Mouse (Mus musculus) stomach, postnatal 0 days (tissue): ENCODE data around the gene Nudt4. TPM values are rescaled to one million over a fixed set of nuclear protein-coding genes. Genes with fewer than 3 reads are reported as not detected.

Experiments used
- ATAC-seq: fragments of 200-750 bp; cut with Nextera tagmentation; 2 replicates; pipeline ENCODE4 v1.8.0; 2017; ENCODE audit not compliant: low FRiP score, low TSS enrichment
- DNase-seq: peaks from one replicate; pipeline ENCODE4 v3.0.0-alpha.2; 2016; ENCODE audit warnings: low spot score
- H3K27ac ChIP-seq: fragments of 300-500 bp; sonication (generic); replicated peaks from 2 replicates; pipeline ENCODE4 v1.5.1; 2014; ENCODE audit warnings: mild to moderate bottlenecking, control low read depth
- H3K27me3 ChIP-seq: fragments of 300-500 bp; sonication (generic); 2 replicates; pipeline ENCODE4 v1.6.1; 2014; ENCODE audit warnings: low read length; ENCODE audit not compliant: control insufficient read depth, insufficient read depth
- H3K36me3 ChIP-seq: fragments of 300-500 bp; sonication (generic); 2 replicates; pipeline ENCODE4 v1.6.1; 2014; ENCODE audit warnings: low read length, mixed read lengths; ENCODE audit not compliant: control insufficient read depth, insufficient read depth
- H3K4me1 ChIP-seq: fragments of 300-500 bp; sonication (generic); replicated peaks from 2 replicates; pipeline ENCODE4 v1.6.1; 2014; ENCODE audit warnings: antibody characterized with exemption; ENCODE audit not compliant: control insufficient read depth, insufficient read depth
- H3K4me2 ChIP-seq: fragments of 300-500 bp; sonication (generic); replicated peaks from 2 replicates; pipeline ENCODE4 v1.6.1; 2014; ENCODE audit warnings: low read depth, mild to moderate bottlenecking, control low read depth, moderate library complexity
- H3K4me3 ChIP-seq: fragments of 300-500 bp; sonication (generic); 2 replicates; pipeline ENCODE4 v1.5.1; 2014; ENCODE audit warnings: low read depth, low read length, control low read depth
- H3K9ac ChIP-seq: fragments of 300-500 bp; sonication (generic); 2 replicates; pipeline ENCODE4 v1.6.1; 2014; ENCODE audit warnings: mild to moderate bottlenecking, low read length, control low read depth, mixed read lengths
- H3K9me3 ChIP-seq: fragments of 300-500 bp; sonication (generic); 2 replicates; pipeline ENCODE4 v1.6.1; 2016; ENCODE audit warnings: low read length; ENCODE audit not compliant: control insufficient read depth
- CTCF ChIP-seq: IDR thresholded peaks from 2 replicates; pipeline ENCODE4 v1.5.1; 2016; ENCODE audit warnings: antibody characterized with exemption, low read depth, mild to moderate bottlenecking, moderate library complexity
- EP300 ChIP-seq: optimal IDR thresholded peaks from 2 replicates; pipeline ENCODE3; 2016; ENCODE audit warnings: antibody characterized with exemption
- WGBS: fragments of 180-500 bp; shearing (Covaris S2); extraction: QIAGEN DNeasy Blood & Tissue Kit; methylation state at CpG from one replicate; pipeline ENCODE4 v1.1.7; 2014; 5-methylcytosine and 5-hydroxymethylcytosine counted together
- polyA plus RNA-seq: library from polyadenylated mRNA; unstranded; fragments of >200 nt; fragmentation: Nextera tagmentation; extraction: Ambion mirVana; gene quantifications from 2 replicates; pipeline ENCODE4 v1.2.1, GENCODE M21; 2015

Gene Nudt4
- polyA plus RNA-seq = 46.1 and 47.5 TPM in 2 replicates

DNA sequence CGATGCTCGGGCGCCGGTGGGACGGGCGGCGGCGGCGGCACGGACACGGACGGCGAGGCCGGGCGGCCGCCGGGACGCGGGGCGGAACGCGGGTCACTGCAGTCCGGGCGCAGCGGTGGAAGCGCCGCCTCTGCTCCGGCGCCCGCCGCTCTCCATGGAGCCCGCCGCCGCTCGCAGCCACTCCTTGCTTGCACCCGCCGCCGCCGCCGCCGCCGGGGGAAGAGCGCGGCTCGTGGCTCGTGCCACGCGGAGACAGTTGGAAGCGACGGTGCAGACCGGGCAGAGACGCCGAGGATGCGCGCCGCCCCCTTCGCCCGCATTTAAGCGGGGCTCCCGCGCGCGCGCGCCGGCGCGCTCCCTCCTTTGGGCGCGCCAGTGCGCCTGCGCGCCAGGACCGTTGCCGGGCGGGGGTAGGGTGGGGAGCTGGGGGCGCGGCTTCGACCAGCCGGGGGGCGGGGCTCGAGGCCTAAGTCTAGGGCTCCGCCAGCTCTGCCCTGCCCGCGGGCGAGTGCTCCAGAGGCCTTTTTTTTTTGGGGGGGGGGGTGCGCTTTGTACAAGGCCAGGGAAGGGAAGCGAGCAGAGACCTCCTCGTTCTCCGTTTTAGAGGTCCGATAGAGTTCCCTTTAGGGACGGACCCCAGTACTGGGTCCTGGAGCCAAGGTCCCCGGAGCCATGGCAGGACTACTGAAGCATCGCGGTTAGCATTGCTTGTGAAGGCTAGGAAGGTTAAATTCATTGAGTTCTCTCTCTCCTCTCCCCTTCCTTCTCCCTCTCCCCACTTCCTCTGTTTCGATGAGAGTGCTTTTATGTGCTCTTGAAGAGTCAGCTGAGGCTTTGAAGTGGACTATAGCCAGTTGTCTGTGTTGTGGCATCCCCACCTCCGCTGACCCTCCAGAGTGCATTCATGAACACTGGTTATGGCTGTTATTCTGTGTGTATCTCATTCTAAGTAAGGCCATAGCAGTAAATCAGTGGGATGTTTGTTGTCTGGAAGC, at the start of gene Nudt4:
Nudt4 (minus strand) TSS at position 296 of the 995 bp plus-strand sequence.
- H3K27me3 ChIP-seq = no peaks in the 10 kb centered on the region
- H3K4me3 ChIP-seq = peak within 1 kb of the TSS; percentile 94
- DNase-seq (peak; percentile 91), ATAC-seq (peak; percentile 94)
- peak within 1 kb of the TSS; percentile 89 for H3K9ac ChIP-seq
- H3K27ac ChIP-seq = peak within 1 kb of the TSS; percentile 95
- H3K4me1 ChIP-seq = 0 out of 2 replicates have a peak, but pooled peaks cover 4% of the 10 kb centered on the region
- 3% methylated on average over 52 of the region's 97 CpGs for WGBS
- peak within 1 kb of the TSS; percentile 51 for H3K4me2 ChIP-seq
- H3K9me3 ChIP-seq = no peaks in the 10 kb centered on the region
- no peaks in the 10 kb centered on the region for H3K36me3 ChIP-seq
- TF ChIP-seq CTCF = no peak
- no peak for TF ChIP-seq EP300

DNA sequence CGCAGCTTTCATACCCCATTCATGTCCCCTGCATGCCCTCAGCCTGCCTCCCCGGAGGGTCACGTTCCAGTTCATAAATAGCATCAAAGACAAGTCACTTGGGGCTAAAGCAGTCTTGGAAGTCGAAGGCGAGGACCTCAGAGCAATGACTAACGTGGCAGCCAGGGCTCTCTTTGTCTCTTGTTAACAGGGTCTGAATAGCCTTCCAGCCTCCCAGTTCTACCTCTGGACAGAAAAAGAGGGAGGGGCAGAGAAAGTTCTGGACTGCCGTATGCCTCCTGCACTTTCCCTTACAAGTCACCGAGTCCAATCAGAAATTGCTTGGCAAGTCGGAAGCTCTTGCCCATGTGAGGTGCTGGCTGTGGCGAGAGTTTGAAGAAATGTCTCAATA, 47.4 kb upstream of the Nudt4 start:
- no peaks in the 10 kb centered on the region for H3K36me3 ChIP-seq
- 49% methylated on average over 10 of the region's 10 CpGs for WGBS
- DNase-seq (no peak), ATAC-seq (no peak)
- TF ChIP-seq CTCF = no peak
- TF ChIP-seq EP300 = no peak
- no peaks in the 10 kb centered on the region for H3K4me1 ChIP-seq
- H3K9ac ChIP-seq = no peak overlapping the region
- H3K27me3 ChIP-seq = no peaks in the 10 kb centered on the region
- no peak overlapping the region for H3K4me3 ChIP-seq
- H3K27ac ChIP-seq = no peak overlapping the region
- no peaks in the 10 kb centered on the region for H3K9me3 ChIP-seq
- H3K4me2 ChIP-seq = no peak overlapping the region

DNA sequence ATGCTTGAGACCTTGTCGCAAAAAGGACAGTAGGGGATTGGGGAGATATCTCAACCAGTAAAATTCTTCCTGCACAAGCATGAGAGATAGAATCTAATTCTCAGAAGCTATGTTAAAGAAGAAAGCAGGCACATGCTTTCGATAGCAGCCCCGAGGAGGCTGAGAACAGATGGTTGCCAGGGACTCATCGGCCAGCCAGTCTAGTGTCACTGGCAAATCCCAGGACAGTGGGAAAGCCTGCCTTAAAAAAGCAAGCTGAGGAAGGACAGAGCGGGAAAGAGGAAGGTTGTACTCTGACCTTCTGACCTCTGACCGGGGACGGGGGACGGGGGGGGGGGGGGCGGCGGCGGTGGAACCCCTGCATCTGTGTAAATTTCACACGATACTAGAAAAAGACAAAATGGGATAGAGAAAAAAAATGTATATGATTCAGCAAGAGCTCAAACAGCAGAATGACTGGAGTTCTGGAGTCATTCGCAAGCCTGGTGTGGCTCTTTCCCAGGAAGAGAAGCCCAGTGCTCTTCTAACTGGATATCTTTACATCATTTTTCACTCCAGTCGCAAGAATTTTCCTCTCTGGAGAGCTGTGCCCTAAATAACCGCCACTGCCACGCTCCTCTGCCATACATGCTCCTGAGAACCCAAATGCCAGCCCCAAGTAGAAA, 46.9 kb upstream of the Nudt4 start:
- H3K9ac ChIP-seq = no peak overlapping the region
- TF ChIP-seq CTCF = no peak
- TF ChIP-seq EP300 = no peak
- no peaks in the 10 kb centered on the region for H3K9me3 ChIP-seq
- H3K27me3 ChIP-seq = no peaks in the 10 kb centered on the region
- no peak overlapping the region for H3K27ac ChIP-seq
- no peaks in the 10 kb centered on the region for H3K4me1 ChIP-seq
- no peak overlapping the region for H3K4me2 ChIP-seq
- DNase-seq (no peak), ATAC-seq (no peak)
- 46% methylated on average over 16 of the region's 16 CpGs for WGBS
- no peaks in the 10 kb centered on the region for H3K36me3 ChIP-seq
- H3K4me3 ChIP-seq = no peak overlapping the region

DNA sequence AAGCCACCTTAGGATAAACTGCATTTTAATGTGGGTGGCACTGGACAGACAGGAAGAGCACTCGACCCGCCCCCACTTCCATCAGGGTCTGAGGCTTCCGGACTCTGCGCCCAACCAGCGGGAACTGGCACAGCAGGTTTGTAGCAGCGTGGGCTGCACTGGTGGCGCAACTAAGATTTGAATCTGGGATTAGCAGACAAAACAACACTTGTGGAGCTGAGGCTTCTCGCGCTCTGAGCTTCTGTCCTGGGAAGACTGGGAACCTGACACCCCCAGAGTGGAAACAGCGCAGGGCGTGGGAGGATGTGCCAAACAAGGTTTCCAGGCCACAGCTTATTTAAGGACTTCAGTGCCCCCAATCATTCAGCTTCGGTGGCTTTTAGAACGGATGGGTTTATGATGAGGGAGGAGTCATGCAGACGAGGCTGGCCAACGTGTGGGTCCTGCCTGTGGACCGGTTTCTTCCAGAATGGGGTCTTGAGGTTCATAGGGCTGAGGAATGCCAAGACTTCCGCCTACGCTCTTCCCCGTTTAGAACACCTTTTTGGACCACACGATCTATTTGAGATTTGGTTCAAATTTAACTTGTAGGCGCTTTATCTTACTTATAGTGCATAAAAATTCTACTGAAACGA, 41.1 kb upstream of the Nudt4 start:
- no peak overlapping the region for H3K4me2 ChIP-seq
- no peaks in the 10 kb centered on the region for H3K36me3 ChIP-seq
- DNase-seq = no peak
- no peak overlapping the region for H3K4me3 ChIP-seq
- H3K9ac ChIP-seq = no peak overlapping the region
- no peak overlapping the region for H3K27ac ChIP-seq
- no peak for ATAC-seq
- H3K27me3 ChIP-seq = no peaks in the 10 kb centered on the region
- TF ChIP-seq CTCF (no peak), EP300 (no peak)
- H3K4me1 ChIP-seq = no peaks in the 10 kb centered on the region
- no peaks in the 10 kb centered on the region for H3K9me3 ChIP-seq
- 41% methylated on average over 22 of the region's 22 CpGs for WGBS

DNA sequence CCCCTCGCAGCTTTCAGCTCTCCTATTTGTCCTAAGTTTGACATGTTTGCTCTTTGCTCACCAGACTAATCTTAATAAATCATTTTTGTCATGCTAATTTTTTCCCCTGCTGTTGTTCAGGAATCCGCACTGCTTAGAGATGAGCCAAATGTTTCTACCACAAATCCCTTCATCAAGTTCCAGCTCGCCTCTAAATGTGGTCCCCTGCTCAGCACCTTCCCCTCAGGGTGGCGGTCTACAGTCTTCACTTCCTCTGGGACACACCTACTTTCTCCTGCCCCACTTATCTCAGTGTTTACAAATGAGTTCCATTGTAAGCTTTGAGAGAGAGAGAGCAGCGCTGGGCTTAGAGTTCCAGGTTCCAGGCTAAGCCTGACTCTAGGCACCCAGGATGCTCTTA, 36.6 kb upstream of the Nudt4 start:
- no peaks in the 10 kb centered on the region for H3K36me3 ChIP-seq
- H3K27me3 ChIP-seq = no peaks in the 10 kb centered on the region
- no peak overlapping the region for H3K27ac ChIP-seq
- H3K4me3 ChIP-seq = no peak overlapping the region
- 11% methylated on average over 5 of the region's 5 CpGs for WGBS
- H3K9ac ChIP-seq = no peak overlapping the region
- H3K4me1 ChIP-seq = no peaks in the 10 kb centered on the region
- DNase-seq = no peak
- H3K4me2 ChIP-seq = no peak overlapping the region
- no peaks in the 10 kb centered on the region for H3K9me3 ChIP-seq
- peak; percentile 28; the same call in 1 of the 2 replicates for ATAC-seq
- TF ChIP-seq CTCF (peak; percentile 13; the same call in 1 of the 2 replicates), EP300 (no peak)
